Mouse (Mus musculus): ENCODE results near the gene Greb1. TPM values are rescaled to one million over a fixed set of nuclear protein-coding genes. Genes with fewer than 3 reads are reported as not detected.
A peak's percentile ranks its signal among the peaks of the same experiment; 100 is the strongest.

Greb1 gene
- polyA plus RNA-seq, 1 experiment from 2014 or later, result 1.5 TPM

DNA sequence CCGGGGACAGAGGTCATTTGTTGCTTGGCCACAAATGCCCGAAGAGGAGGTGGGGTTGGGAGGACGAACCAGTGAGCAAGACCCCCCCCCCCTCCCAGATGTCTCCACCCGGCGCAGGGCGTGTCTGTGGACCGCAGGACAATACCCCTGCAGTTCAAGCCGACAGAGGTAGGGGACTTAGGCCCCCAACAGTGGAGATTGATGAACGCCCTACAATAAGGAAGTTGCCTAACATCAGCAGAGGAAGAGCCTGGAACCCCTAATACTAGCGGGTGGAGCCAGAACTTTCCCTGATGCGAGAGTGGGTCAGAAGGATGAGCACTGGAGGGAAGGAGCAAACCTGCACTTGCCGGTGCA is 251 bp upstream of the Greb1 start:
- Histone ChIP-seq H3K9ac (peak overlapping the region; percentile 83), H3K9me3 (no peaks in the 10 kb centered on the region), H3K4me1 (replicated peaks) (peaks cover 19% of the 10 kb centered on the region), H3K4me3 (peak overlapping the region; percentile 62), H3K27me3 (0 out of 2 replicates have a peak, but pooled peaks cover 3% of the 10 kb centered on the region), H3K36me3 (no peaks in the 10 kb centered on the region), H3K4me2 (peak overlapping the region; percentile 91), H3K27ac (no peak overlapping the region)
- peak; percentile 65 for ATAC-seq (ENCODE audit: low FRiP score)
- WGBS, result 1% methylated on average over 12 of the region's 12 CpGs

DNA sequence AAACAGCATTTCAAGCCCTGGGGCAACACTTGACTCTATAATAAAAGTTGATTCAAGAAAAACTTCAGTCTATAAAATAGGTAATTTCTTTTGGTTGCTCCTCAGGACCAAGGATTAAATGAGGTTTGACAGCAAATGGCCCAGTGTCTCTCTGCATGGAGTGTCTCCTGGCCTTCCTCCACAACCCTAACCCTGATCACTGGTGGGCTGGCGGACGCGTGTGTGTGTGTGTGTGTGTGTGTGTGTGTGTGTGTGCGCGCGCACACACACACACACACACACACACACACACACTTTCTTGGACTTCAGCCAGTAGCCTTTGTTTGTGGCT is 793 bp downstream of the Greb1 start:
- no peaks in the 10 kb centered on the region for H3K36me3 ChIP-seq
- H3K9ac ChIP-seq, result peak overlapping the region; percentile 83
- H3K9me3 ChIP-seq, result no peaks in the 10 kb centered on the region
- H3K4me1 ChIP-seq (replicated peaks), result peaks cover 19% of the 10 kb centered on the region
- 6% methylated on average over 6 of the region's 6 CpGs for WGBS
- H3K4me2 ChIP-seq, result peak overlapping the region; percentile 91
- no peak overlapping the region for H3K27ac ChIP-seq
- H3K27me3 ChIP-seq, result 0 out of 2 replicates have a peak, but pooled peaks cover 3% of the 10 kb centered on the region
- H3K4me3 ChIP-seq, result peak overlapping the region; percentile 62
- peak; percentile 44 for ATAC-seq (ENCODE audit: low FRiP score)

DNA sequence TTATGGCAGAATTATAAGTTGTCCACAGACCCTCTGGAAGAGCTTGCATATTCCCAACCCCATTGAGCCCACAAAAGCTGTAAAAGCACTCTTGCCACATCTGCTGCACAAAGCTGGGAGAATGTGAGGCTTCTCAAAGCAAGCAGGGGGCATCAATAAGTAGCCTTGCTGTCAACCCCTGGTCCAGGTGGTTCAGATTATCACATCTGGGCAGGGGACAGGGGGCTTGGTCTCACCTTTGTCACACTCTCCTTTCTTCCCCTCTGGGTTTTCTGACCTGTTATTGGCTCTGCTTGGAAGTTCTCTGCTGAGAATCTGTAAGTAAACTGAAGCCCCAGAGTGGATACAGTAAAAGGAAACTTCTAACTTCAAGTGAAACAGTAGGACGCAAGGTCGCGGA is 1.8 kb downstream of the Greb1 start:
- Histone ChIP-seq H3K9ac (no peak overlapping the region), H3K36me3 (no peaks in the 10 kb centered on the region), H3K4me2 (no peak overlapping the region), H3K4me3 (no peak overlapping the region), H3K27ac (no peak overlapping the region), H3K27me3 (0 out of 2 replicates have a peak, but pooled peaks cover 3% of the 10 kb centered on the region), H3K9me3 (no peaks in the 10 kb centered on the region), H3K4me1 (replicated peaks) (peaks cover 15% of the 10 kb centered on the region)
- 39% methylated on average over 3 of the region's 3 CpGs for WGBS
- no peak for ATAC-seq (ENCODE audit: low FRiP score)

DNA sequence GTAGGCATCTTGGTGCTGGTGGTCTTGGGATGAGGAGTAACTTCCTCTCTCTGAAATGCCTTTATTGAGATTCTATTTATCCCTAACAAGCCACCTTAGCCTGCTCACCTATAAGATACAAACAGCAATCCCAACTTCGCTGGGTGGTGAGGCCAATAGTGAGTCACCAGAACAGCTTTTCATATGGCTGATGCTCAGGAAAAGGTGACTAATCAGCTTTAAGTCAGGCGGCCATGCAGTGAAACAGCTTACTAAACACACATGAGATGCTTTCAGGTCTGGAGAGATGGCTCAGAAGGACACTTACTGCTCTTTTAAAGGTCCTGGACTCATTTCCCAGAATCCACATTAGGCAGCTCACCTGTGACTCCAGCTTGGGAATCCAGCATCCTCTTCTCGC is 4.9 kb downstream of the Greb1 start:
- 90% methylated on average over 3 of the region's 3 CpGs for WGBS
- no peaks in the 10 kb centered on the region for H3K36me3 ChIP-seq
- H3K4me2 ChIP-seq, result no peak overlapping the region
- no peak overlapping the region for H3K27ac ChIP-seq
- H3K9me3 ChIP-seq, result no peaks in the 10 kb centered on the region
- H3K4me1 ChIP-seq (replicated peaks), result peaks cover 11% of the 10 kb centered on the region
- no peak overlapping the region for H3K9ac ChIP-seq
- H3K27me3 ChIP-seq, result no peaks in the 10 kb centered on the region
- H3K4me3 ChIP-seq, result no peak overlapping the region
- no peak for ATAC-seq (ENCODE audit: low FRiP score)

DNA sequence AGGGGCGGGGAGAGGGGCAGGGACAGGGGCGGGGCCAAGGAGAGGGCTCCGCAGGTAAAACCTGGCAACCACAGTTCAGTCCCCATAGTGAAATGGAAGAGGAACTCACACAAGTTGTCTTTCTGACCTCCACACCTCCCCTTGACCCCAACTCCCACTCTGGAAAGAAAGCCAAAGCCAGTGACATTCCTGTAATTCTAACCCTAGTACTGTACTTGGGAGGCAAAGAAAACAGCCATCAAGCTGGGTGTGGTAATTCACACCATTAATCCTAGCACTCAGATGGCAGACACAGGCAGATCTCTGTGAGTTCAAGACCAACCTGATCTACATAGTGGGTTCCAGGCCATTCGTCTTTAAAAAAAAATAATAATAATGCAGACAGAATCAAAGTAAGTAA is 7.3 kb downstream of the Greb1 start:
- 81% methylated on average over 4 of the region's 4 CpGs for WGBS
- H3K4me3 ChIP-seq, result no peak overlapping the region
- no peak for ATAC-seq (ENCODE audit: low FRiP score)

DNA sequence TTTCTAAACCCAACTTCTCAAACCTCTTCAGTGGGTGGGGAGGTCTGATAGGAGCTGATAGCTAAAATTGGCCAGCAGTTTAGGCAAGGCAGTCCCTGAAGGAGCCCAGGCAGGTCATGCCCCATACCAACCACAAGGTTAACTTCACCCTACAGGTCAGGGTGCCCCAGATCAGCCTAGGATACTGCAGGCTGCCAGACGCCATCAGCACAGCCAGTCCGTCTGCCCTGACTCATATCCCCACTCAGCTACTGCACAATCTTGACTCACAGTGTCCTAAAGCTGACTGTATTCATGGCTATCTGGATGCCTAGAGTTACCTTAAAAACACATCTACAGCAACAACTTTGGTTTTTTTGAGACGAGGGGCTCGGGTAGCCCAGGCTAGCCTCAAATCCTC is 10.2 kb downstream of the Greb1 start:
- Histone ChIP-seq H3K9ac (no peak overlapping the region), H3K36me3 (no peaks in the 10 kb centered on the region), H3K4me2 (no peak overlapping the region), H3K27me3 (no peaks in the 10 kb centered on the region), H3K9me3 (no peaks in the 10 kb centered on the region), H3K4me1 (replicated peaks) (peaks cover 7% of the 10 kb centered on the region; the same call in 1 of the 2 replicates), H3K4me3 (no peak overlapping the region), H3K27ac (no peak overlapping the region)
- no peak for ATAC-seq (ENCODE audit: low FRiP score)
- 38% methylated on average over 4 of the region's 4 CpGs for WGBS

More for the DNA sequence above, 7.3 kb downstream of the Greb1 start:
- Histone ChIP-seq H3K4me1 (replicated peaks) (peaks cover 7% of the 10 kb centered on the region; the same call in 1 of the 2 replicates), H3K27ac (no peak overlapping the region), H3K9me3 (no peaks in the 10 kb centered on the region), H3K4me2 (no peak overlapping the region), H3K36me3 (no peaks in the 10 kb centered on the region), H3K27me3 (no peaks in the 10 kb centered on the region), H3K9ac (no peak overlapping the region)

DNA sequence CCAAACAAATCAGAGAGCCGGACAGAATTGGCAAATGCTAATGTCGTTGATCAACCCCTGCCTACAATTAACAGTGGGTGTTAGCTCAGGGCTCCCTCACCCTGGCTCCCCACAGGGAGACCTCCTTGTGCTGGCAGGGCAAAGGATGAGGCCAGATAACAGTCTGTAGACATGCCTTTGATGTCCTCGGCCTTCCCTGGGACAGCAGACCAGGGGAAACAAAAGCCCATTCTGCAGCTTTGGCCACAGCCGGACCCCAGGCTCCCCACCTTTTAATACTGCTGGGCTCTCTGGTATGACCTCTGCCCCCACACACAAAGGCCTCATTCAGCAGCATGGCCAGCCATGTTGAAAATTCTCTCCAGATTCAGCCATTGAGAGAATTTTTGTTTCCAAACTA is 10.9 kb downstream of the Greb1 start:
- Histone ChIP-seq H3K9ac (no peak overlapping the region), H3K27me3 (no peaks in the 10 kb centered on the region), H3K9me3 (no peaks in the 10 kb centered on the region), H3K4me2 (no peak overlapping the region), H3K4me1 (replicated peaks) (peaks cover 7% of the 10 kb centered on the region; the same call in 1 of the 2 replicates), H3K27ac (no peak overlapping the region), H3K4me3 (no peak overlapping the region), H3K36me3 (no peaks in the 10 kb centered on the region)
- no peak for ATAC-seq (ENCODE audit: low FRiP score)
- 7% methylated on average over 4 of the region's 4 CpGs for WGBS

DNA sequence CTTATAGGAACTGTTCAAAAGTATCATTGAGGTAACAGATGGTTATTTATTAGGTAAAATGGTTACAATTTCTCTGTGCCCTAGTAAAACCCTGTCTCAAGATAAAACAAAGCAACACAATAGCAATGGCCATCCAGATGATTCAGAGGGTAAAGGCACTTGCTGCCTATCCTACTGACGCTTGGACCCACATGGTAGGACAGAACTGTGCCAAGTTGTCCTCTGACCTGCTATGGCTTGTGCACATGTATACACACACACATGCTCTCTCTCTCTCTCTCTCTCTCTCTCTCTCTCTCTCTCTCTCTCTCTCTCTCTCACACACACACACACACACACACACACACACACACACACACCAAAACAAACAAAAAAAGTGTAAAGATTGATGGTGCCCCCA is 11.5 kb downstream of the Greb1 start:
- ATAC-seq (ENCODE audit: low FRiP score), result no peak
- peaks cover 7% of the 10 kb centered on the region; the same call in 1 of the 2 replicates for H3K4me1 ChIP-seq (replicated peaks)
- H3K27ac ChIP-seq, result no peak overlapping the region
- no peaks in the 10 kb centered on the region for H3K9me3 ChIP-seq
- H3K9ac ChIP-seq, result no peak overlapping the region
- H3K4me3 ChIP-seq, result no peak overlapping the region
- H3K4me2 ChIP-seq, result no peak overlapping the region
- WGBS, result 28% methylated on average over 1 of the region's 1 CpGs
- H3K27me3 ChIP-seq, result no peaks in the 10 kb centered on the region
- no peaks in the 10 kb centered on the region for H3K36me3 ChIP-seq

DNA sequence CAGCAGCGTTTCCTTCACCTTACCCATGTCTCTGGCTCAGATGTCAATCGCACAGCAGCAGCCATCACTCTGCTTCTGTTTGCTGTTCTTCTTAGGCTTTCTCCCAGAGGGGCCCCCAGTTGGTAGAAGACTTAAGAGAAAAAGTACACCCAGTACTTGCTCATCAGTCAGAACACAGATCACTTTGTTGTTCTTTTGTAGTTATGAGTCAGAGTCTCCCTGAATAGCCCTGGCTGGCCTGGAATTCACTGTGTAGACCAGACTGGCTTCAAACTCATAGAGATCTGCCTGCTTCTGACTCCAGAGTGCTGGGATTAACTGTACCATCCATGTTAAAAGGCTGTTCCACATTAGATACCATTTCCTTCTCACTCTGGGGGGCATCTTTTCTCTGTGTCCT is 12.1 kb downstream of the Greb1 start:
- H3K4me1 ChIP-seq (replicated peaks), result peaks cover 7% of the 10 kb centered on the region; the same call in 1 of the 2 replicates
- no peaks in the 10 kb centered on the region for H3K27me3 ChIP-seq
- no peaks in the 10 kb centered on the region for H3K36me3 ChIP-seq
- no peaks in the 10 kb centered on the region for H3K9me3 ChIP-seq
- H3K9ac ChIP-seq, result no peak overlapping the region
- WGBS, result 50% methylated on average over 2 of the region's 2 CpGs
- no peak overlapping the region for H3K4me3 ChIP-seq
- no peak for ATAC-seq (ENCODE audit: low FRiP score)
- no peak overlapping the region for H3K27ac ChIP-seq
- H3K4me2 ChIP-seq, result no peak overlapping the region

DNA sequence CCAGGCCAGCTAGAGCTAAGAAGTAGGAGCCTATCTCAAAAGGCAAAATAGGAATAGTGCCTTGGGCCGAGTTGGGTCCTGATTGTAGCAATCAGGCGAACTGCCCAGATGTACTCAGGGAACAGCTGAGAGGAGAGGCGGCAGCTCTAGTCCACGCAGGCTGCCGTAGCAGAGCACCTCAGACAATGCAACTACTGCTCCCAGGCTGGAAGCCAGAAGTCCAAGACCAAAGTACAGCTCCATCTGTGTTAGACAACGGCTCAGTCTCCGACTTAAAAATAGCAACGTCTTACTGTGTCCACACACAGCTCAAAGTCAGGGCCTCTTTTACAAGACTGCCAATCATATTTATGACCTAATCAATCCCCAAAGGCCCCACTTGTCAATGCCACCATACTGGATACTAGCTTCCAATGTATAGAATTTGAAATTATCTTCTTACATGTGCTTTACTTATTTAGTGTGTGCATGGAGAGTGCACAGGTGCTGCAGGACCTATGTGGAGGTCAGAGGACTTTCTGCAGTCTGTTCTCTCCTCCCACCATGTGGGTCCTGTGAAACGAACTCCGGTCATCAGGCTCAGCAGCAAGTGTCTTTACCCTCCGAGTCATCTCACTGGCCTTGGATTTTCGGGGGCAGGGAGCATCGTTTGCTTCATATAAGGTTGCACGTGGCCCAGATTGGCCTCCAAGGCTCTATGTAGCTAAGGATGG is 19.5 kb downstream of the Greb1 start:
- ATAC-seq (ENCODE audit: low FRiP score), result no peak
- Histone ChIP-seq H3K27ac (no peak overlapping the region), H3K4me1 (replicated peaks) (no peaks in the 10 kb centered on the region), H3K9ac (no peak overlapping the region), H3K4me2 (no peak overlapping the region), H3K27me3 (no peaks in the 10 kb centered on the region), H3K36me3 (no peaks in the 10 kb centered on the region), H3K9me3 (no peaks in the 10 kb centered on the region), H3K4me3 (no peak overlapping the region)
- 89% methylated on average over 14 of the region's 14 CpGs for WGBS

DNA sequence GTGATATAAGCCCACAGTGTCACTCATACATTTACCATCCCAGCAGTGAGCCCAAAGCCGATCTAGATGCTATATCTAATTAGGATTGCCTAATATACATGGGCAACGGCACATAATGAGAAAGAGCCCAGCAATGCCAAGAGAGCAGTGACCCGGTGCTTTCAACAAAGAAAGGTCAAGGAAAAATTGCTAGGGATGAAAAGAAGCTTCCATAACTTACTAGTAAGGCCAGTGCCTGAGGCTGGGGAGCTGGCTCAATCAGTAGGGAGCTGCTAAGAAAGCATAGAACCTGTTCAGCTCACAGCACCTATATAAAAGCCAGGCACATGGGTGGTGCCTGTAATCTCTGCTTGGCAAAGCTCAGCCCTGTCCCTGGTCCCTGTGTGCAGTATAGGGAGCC is 20.4 kb downstream of the Greb1 start:
- Histone ChIP-seq H3K9me3 (no peaks in the 10 kb centered on the region), H3K27ac (no peak overlapping the region), H3K4me2 (no peak overlapping the region), H3K9ac (no peak overlapping the region), H3K4me1 (replicated peaks) (no peaks in the 10 kb centered on the region), H3K4me3 (no peak overlapping the region), H3K36me3 (no peaks in the 10 kb centered on the region), H3K27me3 (no peaks in the 10 kb centered on the region)
- WGBS, result 73% methylated on average over 3 of the region's 3 CpGs
- no peak for ATAC-seq (ENCODE audit: low FRiP score)

DNA sequence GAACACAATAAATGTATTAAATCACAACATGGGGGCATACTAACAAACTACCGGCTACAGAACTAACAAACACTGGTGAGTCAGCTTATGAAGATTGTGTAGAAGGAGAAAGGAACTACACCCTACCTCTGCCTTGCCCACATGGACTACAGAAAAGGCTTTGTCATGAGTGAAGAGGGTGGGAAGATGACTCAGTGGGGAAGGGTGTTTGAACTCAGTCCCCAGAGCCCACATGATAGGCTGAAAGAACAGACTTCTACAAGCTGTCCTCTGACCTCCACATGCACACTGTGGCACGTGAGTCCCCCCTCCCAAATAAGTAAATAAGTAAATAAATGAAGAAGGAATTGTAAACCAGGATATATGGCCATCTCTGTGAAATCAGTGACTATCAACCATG is 21.5 kb downstream of the Greb1 start:
- no peak overlapping the region for H3K27ac ChIP-seq
- no peak for ATAC-seq (ENCODE audit: low FRiP score)
- H3K9ac ChIP-seq, result no peak overlapping the region
- H3K4me1 ChIP-seq (replicated peaks), result no peaks in the 10 kb centered on the region
- no peaks in the 10 kb centered on the region for H3K36me3 ChIP-seq
- no peaks in the 10 kb centered on the region for H3K27me3 ChIP-seq
- H3K9me3 ChIP-seq, result no peaks in the 10 kb centered on the region
- no peak overlapping the region for H3K4me2 ChIP-seq
- 72% methylated on average over 2 of the region's 2 CpGs for WGBS
- H3K4me3 ChIP-seq, result no peak overlapping the region

DNA sequence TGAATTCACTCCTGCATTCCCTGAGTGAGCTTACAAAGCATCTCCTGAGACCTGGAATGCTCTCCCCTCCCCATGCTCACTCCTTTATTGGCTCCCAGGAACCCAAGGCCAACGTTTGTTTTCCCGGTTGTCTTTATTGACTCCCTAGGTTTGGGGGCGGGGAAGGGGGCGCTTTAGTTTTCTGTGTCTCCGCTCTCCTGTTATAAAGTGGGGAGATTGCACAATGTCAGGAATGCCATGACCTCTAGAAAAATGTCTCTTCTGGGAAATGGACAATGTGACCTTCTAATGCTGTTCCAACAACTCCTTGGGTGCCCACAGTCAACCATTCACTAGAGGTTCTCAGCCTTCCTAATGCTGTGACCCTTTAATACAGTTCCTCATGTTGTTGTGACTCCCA is 22.2 kb downstream of the Greb1 start:
- no peak overlapping the region for H3K4me2 ChIP-seq
- H3K9ac ChIP-seq, result no peak overlapping the region
- 69% methylated on average over 5 of the region's 5 CpGs for WGBS
- no peaks in the 10 kb centered on the region for H3K36me3 ChIP-seq
- no peak for ATAC-seq (ENCODE audit: low FRiP score)
- no peak overlapping the region for H3K27ac ChIP-seq
- no peak overlapping the region for H3K4me3 ChIP-seq
- no peaks in the 10 kb centered on the region for H3K4me1 ChIP-seq (replicated peaks)
- H3K9me3 ChIP-seq, result no peaks in the 10 kb centered on the region
- H3K27me3 ChIP-seq, result no peaks in the 10 kb centered on the region

All from hindbrain, embryonic 13.5 days (tissue).